Mouse (Mus musculus): ENCODE measurements at regions not wholly inside any gene's neighbourhood (a gene's known extent, or its start where the extent isn't known, plus 50 kb on each side); places are given as distances from the start of the nearest gene placed in this dataset.

GRCm38 (mm10) chr1:90504583-90505080, 98.1 kb upstream of the Cops8 start:
- Histone ChIP-seq H3K4me1 (ENCODE audit: control insufficient read depth, insufficient read depth, low read length) (no peaks in the 10 kb centered on the region), H3K36me3 (ENCODE audit: control insufficient read depth, insufficient read depth, low read length) (no peaks in the 10 kb centered on the region), H3K9ac (ENCODE audit: low read depth, low read length) (no peak overlapping the region), H3K9me3 (replicated peaks; ENCODE audit: control insufficient read depth, low read length, poor library complexity, severe bottlenecking) (no peaks in the 10 kb centered on the region), H3K4me2 (ENCODE audit: low read length) (no peak overlapping the region), H3K4me3 (ENCODE audit: low read depth, low read length) (no peak overlapping the region), H3K27me3 (ENCODE audit: control insufficient read depth, insufficient read depth, low read depth, low read length) (no peaks in the 10 kb centered on the region), H3K27ac (ENCODE audit: low read length) (no peak overlapping the region)
- WGBS, result 11% methylated on average over 8 of the region's 8 CpGs
- no peak for ATAC-seq

DNA sequence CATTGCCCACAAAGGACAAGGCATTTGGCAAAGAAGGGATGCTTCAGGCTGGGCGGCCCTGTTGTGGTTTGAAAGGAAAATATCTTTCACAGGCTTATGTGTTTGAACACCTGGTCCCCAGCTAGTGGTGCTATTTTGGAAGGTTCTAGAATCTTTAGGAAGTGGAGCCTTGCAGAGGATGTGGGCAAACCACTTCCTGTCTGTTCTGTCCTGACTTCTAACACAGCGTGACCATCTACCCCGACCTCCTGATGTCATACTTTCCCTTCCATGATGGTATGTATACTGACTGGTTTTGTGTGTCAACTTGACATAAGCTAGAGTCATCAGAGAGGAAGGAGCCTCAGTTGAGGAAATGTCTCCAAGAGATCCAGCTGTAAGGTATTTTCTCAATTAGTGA, 97.2 kb upstream of the Cops8 start:
- Histone ChIP-seq H3K4me3 (ENCODE audit: low read depth, low read length) (no peak overlapping the region), H3K27ac (ENCODE audit: low read length) (no peak overlapping the region), H3K27me3 (ENCODE audit: control insufficient read depth, insufficient read depth, low read depth, low read length) (no peaks in the 10 kb centered on the region), H3K9me3 (replicated peaks; ENCODE audit: control insufficient read depth, low read length, poor library complexity, severe bottlenecking) (no peaks in the 10 kb centered on the region), H3K4me2 (ENCODE audit: low read length) (no peak overlapping the region), H3K36me3 (ENCODE audit: control insufficient read depth, insufficient read depth, low read length) (no peaks in the 10 kb centered on the region), H3K9ac (ENCODE audit: low read depth, low read length) (no peak overlapping the region), H3K4me1 (ENCODE audit: control insufficient read depth, insufficient read depth, low read length) (no peaks in the 10 kb centered on the region)
- 85% methylated on average over 3 of the region's 3 CpGs for WGBS
- no peak for ATAC-seq

DNA sequence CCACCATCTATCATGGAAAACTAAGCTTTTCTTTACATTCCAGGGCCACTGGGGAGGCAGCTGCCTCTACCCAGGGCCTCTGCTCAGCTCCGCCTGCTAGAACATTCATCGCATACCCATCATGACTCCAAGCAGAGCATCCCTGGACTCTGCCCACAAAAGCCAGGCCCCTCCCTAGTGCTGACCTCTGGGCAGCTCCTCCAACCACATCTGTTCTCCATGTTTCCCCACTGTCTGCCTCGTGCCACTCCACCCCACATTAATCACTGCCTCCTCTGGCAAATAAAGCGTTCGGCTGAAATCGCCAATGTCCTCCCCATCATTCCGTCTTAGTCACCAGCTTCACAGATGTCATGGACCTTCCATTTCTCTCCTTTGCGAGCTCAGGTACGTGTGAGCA, 96.2 kb upstream of the Cops8 start:
- no peak overlapping the region for H3K9ac ChIP-seq (ENCODE audit: low read depth, low read length)
- no peak overlapping the region for H3K4me2 ChIP-seq (ENCODE audit: low read length)
- H3K9me3 ChIP-seq (replicated peaks; ENCODE audit: control insufficient read depth, low read length, poor library complexity, severe bottlenecking), result no peaks in the 10 kb centered on the region
- no peak overlapping the region for H3K27ac ChIP-seq (ENCODE audit: low read length)
- WGBS, result 91% methylated on average over 9 of the region's 9 CpGs
- H3K27me3 ChIP-seq (ENCODE audit: control insufficient read depth, insufficient read depth, low read depth, low read length), result no peaks in the 10 kb centered on the region
- ATAC-seq, result no peak
- no peaks in the 10 kb centered on the region for H3K36me3 ChIP-seq (ENCODE audit: control insufficient read depth, insufficient read depth, low read length)
- no peaks in the 10 kb centered on the region for H3K4me1 ChIP-seq (ENCODE audit: control insufficient read depth, insufficient read depth, low read length)
- no peak overlapping the region for H3K4me3 ChIP-seq (ENCODE audit: low read depth, low read length)

- Histone ChIP-seq H3K9me3 (replicated peaks; ENCODE audit: control insufficient read depth, low read length, poor library complexity, severe bottlenecking) (no peaks in the 10 kb centered on the region), H3K4me1 (ENCODE audit: control insufficient read depth, insufficient read depth, low read length) (no peaks in the 10 kb centered on the region)
- 88% methylated on average over 7 of the region's 7 CpGs for WGBS
Observed at GRCm38 (mm10) chr1:90509371-90509770, 93.4 kb upstream of the Cops8 start.

GRCm38 (mm10) chr1:90513442-90514070, 89.2 kb upstream of the Cops8 start:
- Histone ChIP-seq H3K4me1 (ENCODE audit: control insufficient read depth, insufficient read depth, low read length) (peaks cover under 1% of the 10 kb centered on the region; the same call in 1 of the 2 replicates), H3K27me3 (ENCODE audit: control insufficient read depth, insufficient read depth, low read depth, low read length) (no peaks in the 10 kb centered on the region), H3K9me3 (replicated peaks; ENCODE audit: control insufficient read depth, low read length, poor library complexity, severe bottlenecking) (no peaks in the 10 kb centered on the region), H3K36me3 (ENCODE audit: control insufficient read depth, insufficient read depth, low read length) (no peaks in the 10 kb centered on the region), H3K9ac (ENCODE audit: low read depth, low read length) (no peak overlapping the region), H3K27ac (ENCODE audit: low read length) (no peak overlapping the region), H3K4me2 (ENCODE audit: low read length) (no peak overlapping the region), H3K4me3 (ENCODE audit: low read depth, low read length) (no peak overlapping the region)
- no peak for ATAC-seq
- WGBS, result 78% methylated on average over 4 of the region's 4 CpGs

More at GRCm38 (mm10) chr1:90509371-90509770, 93.4 kb upstream of the Cops8 start:
- H3K27me3 ChIP-seq (ENCODE audit: control insufficient read depth, insufficient read depth, low read depth, low read length), result no peaks in the 10 kb centered on the region
- H3K4me2 ChIP-seq (ENCODE audit: low read length), result no peak overlapping the region
- H3K9ac ChIP-seq (ENCODE audit: low read depth, low read length), result no peak overlapping the region
- no peak overlapping the region for H3K4me3 ChIP-seq (ENCODE audit: low read depth, low read length)
- H3K36me3 ChIP-seq (ENCODE audit: control insufficient read depth, insufficient read depth, low read length), result no peaks in the 10 kb centered on the region
- H3K27ac ChIP-seq (ENCODE audit: low read length), result no peak overlapping the region
- no peak for ATAC-seq

- Histone ChIP-seq H3K9ac (ENCODE audit: low read depth, low read length) (no peak overlapping the region), H3K27ac (ENCODE audit: low read length) (no peak overlapping the region), H3K27me3 (ENCODE audit: control insufficient read depth, insufficient read depth, low read depth, low read length) (no peaks in the 10 kb centered on the region), H3K4me3 (ENCODE audit: low read depth, low read length) (no peak overlapping the region), H3K36me3 (ENCODE audit: control insufficient read depth, insufficient read depth, low read length) (no peaks in the 10 kb centered on the region), H3K4me1 (ENCODE audit: control insufficient read depth, insufficient read depth, low read length) (peaks cover 6% of the 10 kb centered on the region; the same call in 1 of the 2 replicates), H3K4me2 (ENCODE audit: low read length) (no peak overlapping the region), H3K9me3 (replicated peaks; ENCODE audit: control insufficient read depth, low read length, poor library complexity, severe bottlenecking) (no peaks in the 10 kb centered on the region)
- no peak for ATAC-seq
- 83% methylated on average over 7 of the region's 7 CpGs for WGBS
Observed at GRCm38 (mm10) chr1:90514176-90514575, 88.6 kb upstream of the Cops8 start.

DNA sequence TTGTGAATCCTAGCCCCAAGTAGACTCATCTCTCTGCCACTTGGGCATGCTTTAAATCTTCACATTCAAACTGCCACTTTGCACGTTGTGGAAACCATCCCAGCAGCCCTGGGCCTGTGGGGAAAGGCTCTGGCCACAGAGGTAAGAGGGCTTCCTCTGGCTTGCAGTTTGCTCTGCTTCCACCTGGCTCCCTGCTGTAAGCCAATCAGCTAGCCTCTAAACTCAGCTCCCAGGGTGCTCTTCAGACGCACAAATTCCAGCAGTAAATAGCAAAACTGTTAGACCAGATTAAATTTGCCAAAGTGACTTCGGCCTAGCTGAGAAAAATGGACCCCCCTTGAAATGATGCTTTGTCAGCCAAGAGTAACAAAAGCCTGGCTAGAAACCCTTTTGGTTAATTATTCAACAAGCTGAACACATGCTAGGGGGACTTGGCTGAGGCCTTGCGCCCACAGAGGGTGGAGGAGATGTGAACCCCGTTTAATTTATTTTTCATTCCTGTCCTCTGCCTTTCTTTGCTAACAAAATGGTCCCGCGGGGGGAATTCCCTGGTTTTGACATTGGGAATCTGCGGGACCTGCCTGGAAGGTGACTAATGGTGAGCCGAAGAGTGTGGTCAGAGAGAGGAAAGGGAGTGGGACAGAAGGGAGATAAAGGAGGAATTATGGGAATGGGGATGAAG, 84.1 kb upstream of the Cops8 start:
- Histone ChIP-seq H3K27ac (ENCODE audit: low read length) (no peak overlapping the region), H3K4me3 (ENCODE audit: low read depth, low read length) (no peak overlapping the region), H3K9ac (ENCODE audit: low read depth, low read length) (no peak overlapping the region), H3K27me3 (ENCODE audit: control insufficient read depth, insufficient read depth, low read depth, low read length) (no peaks in the 10 kb centered on the region), H3K9me3 (replicated peaks; ENCODE audit: control insufficient read depth, low read length, poor library complexity, severe bottlenecking) (no peaks in the 10 kb centered on the region), H3K4me1 (ENCODE audit: control insufficient read depth, insufficient read depth, low read length) (peaks cover 6% of the 10 kb centered on the region; the same call in 1 of the 2 replicates), H3K36me3 (ENCODE audit: control insufficient read depth, insufficient read depth, low read length) (no peaks in the 10 kb centered on the region), H3K4me2 (ENCODE audit: low read length) (no peak overlapping the region)
- no peak for ATAC-seq
- 51% methylated on average over 9 of the region's 9 CpGs for WGBS

GRCm38 (mm10) chr1:90519284-90520275, 83.2 kb upstream of the Cops8 start:
- Histone ChIP-seq H3K4me1 (ENCODE audit: control insufficient read depth, insufficient read depth, low read length) (peaks cover 6% of the 10 kb centered on the region; the same call in 1 of the 2 replicates), H3K9ac (ENCODE audit: low read depth, low read length) (no peak overlapping the region), H3K4me3 (ENCODE audit: low read depth, low read length) (no peak overlapping the region), H3K9me3 (replicated peaks; ENCODE audit: control insufficient read depth, low read length, poor library complexity, severe bottlenecking) (no peaks in the 10 kb centered on the region), H3K4me2 (ENCODE audit: low read length) (no peak overlapping the region), H3K27ac (ENCODE audit: low read length) (no peak overlapping the region), H3K27me3 (ENCODE audit: control insufficient read depth, insufficient read depth, low read depth, low read length) (no peaks in the 10 kb centered on the region), H3K36me3 (ENCODE audit: control insufficient read depth, insufficient read depth, low read length) (no peaks in the 10 kb centered on the region)
- ATAC-seq, result no peak
- 75% methylated on average over 12 of the region's 12 CpGs for WGBS

Measured in midbrain, embryonic 16.5 days (tissue).